Mouse (Mus musculus): Measurements from ENCODE around the gene Dpp8.
"Not testable (repeated sequence)": the region's sequence is repeated elsewhere in the genome, so short reads cannot be mapped to it uniquely, and the experiment has no call there.

The Dpp8 gene

DNA sequence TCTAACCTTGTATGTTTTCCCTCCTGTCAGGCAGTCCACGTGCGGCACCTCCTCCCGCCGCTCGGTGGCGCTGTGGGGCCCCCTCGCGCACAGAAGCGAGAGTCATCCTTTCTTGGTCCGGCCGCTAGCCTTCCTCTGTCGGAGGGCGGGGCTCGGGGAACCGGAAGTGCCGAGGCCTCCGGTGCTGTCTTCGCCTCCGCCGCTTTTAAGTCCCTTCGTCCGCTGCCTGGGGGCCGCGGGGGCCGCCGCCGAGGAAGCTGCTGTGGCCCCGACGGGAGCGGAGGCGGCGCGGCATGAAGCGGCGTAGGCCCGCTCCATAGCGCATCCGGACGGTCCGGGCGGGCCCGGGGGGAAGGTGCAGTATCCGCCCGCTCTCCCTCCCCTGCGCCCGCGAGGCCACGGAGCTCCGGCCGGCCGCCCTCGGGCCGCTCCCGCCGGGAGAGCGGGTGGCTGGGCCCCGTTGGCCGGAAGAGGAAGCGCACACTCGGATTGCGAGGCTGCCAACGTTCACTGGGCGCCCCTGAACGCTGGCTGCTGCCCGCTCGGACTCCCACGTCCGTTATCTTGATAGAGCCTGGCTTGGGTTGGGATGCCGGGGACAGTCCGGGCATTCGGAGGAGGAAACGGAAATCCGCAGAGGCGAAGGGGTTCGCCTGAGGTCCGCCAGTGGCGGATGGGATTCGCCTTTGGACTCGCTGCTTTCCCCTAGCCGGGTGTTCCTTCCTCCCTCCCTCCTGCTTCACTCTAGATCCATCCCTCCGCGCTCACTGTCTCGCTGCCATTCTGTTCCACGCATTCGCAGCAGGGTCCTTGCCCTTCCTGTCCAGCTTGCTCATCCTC is at the start of gene Dpp8:
Gene Dpp8 (plus strand): TSS at position 146 of the 840 bp plus-strand sequence.
- DNase-seq: peak; percentile 97

DNA sequence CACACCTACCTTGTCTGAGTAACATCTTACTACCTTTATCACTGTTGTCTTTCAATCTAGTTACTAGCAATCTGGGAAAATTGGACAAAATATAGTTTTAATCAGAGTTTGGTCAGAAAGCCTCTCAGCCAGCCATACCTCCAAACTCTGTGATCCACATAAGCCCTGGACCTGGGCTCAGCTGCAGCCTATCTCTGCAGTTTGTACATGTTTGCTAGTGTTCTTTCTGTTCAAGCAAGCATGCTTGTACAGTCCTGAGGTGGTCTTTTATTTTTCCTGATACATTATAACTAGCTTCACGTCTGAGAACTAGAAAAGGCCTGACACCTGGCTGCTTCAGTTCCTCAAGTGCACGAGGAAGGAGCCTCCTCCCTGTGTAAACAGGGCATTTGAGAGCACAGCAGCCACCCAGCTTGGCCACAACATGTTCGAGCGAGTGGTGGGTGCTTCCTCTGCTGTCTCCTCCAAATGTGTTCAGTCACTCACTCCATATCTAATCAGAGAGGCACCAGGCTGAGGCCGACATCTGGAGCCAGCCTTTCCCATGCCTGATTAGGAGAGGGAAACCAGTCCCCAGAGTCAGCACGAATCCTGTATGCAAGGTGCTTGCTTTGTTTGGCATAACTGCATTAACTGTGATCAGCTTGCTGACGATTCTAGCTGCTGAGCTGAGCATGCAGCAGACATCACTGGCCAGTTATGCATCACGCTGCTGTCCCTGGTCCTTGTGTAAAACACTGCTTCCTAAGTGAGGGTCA is 47.0 kb upstream of the Dpp8 start:
- no peak for DNase-seq

DNA sequence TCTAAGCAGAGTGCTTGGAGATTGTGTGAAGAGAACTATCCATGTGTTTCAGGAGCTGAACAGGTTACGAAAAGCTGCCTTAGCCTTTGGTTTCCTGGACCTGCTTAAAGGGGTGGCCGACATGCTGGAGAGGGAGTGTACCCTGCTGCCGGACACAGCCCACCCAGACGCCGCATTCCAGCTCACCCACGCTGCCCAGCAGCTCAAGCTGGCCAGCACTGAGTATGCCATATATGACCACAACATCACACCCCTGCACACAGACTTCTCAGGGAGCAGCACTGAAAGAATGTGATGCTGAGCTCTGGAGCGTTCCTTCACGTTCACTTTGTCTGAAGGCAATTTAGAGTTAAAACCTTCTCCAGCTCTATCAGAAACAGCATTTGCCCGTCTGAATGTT is 46.4 kb upstream of the Dpp8 start:
- no peak for DNase-seq

DNA sequence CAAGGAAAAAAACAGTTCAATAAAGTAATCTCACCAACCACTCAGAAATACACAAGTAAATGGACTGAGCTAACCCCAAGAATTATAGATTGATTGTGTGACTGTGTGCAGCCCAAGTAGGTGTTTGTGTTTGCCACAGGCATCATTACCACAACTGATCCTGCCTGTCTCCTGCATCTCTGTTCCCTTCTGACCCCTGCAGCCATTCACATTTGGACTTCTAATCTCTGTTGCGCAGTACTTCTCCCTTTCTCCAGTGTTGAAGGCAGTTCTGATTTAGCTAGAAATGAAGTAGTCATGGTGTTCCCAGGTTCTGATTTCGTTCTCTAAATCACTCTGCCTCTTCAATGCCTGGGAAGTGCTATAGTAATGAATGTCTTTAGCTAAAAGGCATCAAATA is 44.6 kb upstream of the Dpp8 start:
- no peak for DNase-seq

DNA sequence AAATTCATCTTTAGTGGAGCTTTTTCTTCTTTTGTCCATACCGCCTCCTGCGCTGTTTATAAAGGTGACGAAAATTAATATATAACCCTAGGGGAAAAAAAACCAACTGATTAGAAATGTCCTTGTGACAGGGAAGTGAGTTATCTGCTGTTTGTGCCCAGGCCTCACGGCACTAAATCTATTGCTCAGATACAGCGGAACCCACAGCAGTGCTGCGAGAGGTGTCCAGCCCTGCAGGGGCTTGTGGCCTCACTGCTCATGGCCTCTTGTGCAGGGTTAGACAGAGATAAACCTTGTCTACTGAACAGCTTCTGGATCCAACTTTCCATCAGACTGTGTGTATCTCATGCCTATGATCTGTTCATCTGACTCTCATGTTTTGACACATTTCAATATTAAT is 43.8 kb upstream of the Dpp8 start:
- DNase-seq: no peak

DNA sequence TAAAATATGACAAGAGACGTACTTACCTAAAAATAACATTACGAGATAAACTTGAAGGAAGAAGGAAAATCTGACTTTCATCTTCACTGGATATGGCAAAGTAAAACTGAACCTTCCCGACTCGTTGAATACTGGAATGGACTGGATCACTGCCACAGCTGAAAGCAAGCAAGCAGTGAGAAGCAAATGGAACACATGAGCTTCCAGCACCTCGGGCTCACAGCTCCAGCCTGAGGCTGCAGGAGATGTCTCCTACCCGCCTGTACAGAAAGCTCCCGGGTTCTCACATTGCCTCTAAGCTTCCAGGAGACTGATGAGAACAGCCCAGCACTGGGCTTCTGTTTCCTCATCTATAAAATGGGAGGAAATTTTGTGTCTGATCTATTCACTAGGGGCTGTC is 41.9 kb upstream of the Dpp8 start:
- no peak for DNase-seq

DNA sequence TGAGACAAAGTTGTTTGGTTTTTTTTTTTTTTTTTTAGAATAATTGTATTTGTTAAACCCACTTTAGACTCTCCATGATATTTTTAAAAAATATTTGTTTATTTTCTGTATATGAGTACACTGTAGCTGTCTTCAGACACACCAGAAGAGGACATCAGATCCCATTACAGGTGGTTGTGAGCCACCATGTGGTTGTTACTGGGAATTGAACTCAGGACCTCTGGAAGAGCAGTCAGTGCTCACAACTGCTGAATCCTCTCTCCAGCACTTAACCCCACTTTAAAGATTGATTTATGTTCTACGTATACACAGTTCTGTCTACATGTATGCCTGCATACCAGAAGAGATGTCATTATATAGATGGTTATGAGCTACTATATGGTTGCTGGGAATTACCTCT is 36.8 kb upstream of the Dpp8 start:
- not testable (repeated sequence) for DNase-seq

DNA sequence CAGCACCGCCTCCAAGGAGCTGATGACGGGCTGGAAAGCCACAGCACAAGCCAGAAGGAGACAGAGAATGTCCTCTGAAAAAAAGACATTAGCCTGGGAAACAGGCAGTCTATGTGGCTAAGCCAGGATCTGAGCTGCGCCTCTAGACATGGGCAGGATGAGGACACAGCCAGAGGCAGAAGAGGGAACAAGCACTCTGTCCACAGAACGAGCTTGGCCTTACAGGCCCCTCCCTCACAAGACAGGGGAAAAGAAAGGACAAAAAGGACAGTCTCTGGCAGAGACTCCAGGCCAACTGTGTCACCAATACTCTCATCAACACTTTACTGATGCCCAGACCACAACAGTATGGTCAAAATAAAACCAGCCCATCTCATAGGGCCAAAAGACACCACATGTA is 30.7 kb upstream of the Dpp8 start:
- no peak for DNase-seq

DNA sequence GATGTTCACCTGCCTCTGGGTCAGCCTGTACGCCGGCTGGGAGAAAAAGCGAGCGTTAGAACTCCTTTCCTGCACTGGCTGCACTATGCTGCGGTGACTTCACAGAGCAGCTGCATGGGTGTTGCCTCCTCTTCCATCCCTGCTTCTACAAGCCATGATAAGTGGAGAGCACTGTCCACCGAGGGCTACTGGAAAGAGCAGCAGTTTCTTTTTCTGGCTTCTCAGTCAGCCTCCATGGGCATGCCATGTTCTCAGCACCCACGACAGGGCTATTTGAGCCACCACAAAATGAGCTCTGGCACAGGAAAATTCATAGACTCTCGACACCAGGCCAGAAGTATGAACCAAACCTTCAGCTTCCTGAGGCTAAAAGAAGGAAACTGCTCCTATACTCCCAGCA is 26.5 kb upstream of the Dpp8 start:
- no peak for DNase-seq

DNA sequence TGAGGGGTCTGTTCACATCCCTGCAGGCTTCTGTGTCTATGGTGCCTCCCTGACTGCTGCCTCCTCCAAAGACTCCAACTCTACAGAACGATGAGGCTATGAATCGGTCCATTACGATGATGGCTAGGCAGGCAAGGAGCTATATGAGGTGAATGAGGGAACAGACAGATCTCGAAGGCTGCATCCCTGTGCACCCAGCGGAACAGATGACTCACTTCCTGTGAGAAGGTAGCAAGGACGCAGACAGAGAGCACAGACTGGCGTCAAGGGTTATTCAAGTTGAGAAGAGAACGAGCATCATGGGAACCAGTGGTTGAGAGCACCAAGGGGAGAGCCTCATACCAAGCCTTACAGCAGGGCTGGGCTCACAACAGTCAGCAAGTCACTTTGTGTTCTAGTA is 21.6 kb upstream of the Dpp8 start:
- peak; percentile 44 to 49 for DNase-seq

DNA sequence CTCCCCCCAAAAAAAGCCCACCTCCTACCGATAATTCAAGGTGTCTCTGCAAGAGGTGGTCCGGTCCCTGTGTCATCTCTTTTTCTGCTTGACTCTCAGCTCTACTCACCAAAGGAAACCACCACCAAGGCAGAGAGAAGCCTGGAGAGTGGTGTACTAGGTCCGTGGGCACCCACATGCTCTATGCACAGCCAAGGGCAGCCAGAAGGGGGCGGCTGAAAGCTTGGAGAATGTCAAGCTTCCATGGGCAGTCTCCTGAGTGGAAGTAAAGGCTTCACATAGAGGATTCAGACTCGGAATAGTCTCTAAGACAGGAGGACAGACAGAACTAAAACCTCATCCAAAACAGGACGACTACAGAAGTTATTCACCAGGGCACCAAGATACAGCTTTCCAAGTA is 20.9 kb upstream of the Dpp8 start:
- peak; percentile 8 to 22 for DNase-seq

DNA sequence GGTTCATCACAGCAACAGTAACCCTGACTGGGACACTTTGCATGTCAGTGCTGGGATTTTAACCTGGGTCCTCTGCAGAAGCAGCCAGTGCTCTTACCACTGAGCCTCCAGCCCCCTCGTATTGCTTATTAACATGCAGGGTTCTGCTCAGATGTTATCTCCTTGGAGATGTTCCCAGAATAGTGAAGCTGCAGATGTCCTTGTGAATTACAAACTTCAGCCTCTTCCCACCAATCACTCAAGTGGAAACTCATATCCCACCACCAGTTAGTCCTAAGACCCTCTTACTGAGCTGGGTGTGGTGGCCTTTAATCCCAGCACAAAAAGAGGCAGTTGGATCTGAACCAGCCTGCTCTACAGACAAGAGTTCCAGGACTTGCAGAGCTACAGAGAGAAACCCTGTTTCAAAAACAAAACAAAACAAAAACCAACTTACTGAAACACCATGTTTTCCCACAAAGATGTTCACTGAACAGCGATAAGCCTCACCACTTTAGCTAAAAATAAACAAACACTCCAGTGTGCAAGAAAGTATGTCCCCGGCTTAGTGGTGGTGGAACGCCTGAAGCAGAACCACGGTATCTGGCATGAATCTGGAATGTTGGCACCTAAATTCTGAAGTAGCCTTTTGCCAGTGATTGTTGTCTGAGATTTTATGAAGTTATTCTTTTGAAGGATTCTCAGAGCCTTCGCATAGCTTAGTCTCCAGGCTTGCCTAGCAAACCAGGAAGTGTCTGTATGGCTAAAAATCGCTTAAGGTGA is 16.6 kb upstream of the Dpp8 start:
- DNase-seq: no peak

DNA sequence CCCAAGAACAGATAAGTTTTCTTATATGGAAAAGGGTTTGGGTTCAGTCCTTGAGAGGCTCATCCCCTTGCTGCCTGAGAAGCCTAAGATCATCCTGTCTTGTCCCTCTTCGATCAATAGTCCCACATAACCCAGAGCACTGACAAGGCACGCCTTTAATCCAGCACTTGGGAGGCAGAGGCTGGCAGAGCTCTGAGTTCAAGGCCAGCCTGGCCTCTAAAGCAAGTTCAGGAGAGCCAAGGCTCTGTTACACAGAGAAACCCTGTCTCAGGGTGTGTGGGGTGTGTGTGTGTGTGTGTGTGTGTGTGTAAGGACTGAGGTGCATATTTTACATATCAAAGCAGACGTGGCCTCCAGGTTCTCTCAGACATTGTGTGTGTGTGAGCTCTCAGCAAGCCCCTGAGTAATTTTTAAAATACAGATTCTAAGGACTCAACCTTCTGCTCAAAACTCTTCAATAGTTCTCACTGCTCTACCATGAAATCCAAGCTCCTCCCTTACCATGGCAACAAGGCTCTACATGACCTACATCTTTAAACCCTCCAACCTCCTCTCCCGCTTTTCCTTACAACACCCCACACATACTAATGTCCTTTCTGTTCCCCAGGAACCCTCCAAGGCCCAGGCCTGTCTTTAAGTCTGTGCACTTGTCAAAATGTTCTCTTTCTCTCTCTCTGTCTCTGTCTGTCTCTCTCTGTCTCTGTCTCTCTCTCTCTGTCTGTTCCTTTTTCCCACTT is 15.8 kb upstream of the Dpp8 start:
- no peak for DNase-seq

DNA sequence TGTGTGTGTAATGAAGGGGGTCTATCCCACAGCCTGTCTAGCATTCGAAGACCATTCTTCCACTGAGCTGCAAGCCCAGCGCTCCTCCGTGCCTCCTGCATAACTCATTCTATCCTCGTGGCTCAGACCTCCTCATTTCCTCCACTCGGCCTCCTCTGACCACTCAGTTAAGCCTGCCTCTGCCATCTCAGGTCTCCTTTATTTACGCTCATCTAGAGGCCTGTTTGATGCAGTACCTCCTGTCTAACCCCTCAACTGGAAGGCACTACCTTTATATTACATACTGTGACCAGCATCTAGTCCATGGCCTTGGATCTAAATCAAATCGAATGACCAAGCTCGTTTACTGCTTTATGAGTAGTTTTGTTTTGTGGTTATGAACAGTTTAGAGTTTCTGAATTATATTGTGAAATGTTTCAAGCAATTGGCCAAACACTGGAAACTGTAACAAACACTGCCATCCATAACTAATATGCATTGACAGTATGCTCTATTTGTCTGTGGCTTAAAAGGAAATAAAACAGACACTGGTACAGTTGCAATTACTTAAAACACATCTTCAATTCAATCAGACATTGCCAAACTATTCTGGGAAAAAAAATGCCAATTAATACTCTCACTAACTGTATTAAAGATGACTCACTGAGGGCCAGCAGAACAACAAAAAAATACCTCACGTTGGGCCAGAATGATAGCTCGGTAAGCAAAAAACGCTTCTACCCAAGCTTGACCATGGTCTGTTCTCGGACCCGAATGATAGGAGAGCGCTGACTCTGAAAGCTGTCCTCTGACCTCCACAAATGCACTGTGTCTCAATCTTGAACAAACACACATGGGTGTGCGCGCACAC is 15.0 kb upstream of the Dpp8 start:
- DNase-seq: no peak

DNA sequence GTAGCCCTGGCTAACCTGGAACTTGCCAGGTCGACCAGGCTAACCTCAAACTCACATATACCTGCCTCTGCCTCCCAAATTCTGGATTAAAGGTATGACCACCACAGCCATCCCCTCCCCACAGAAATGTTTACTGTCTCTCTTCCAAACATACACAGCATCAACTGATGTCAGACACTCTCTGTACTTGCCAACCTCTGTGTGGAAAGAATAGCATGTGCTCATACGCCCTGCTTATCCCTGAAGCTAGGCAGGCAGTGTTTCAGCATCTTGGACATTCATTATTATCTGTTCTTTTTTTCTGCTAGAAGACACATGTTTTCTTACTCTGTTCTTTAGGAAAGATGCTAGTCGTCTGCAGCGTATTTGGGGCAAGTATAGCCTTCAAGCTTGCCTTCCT is 14.3 kb upstream of the Dpp8 start:
- DNase-seq: no peak

DNA sequence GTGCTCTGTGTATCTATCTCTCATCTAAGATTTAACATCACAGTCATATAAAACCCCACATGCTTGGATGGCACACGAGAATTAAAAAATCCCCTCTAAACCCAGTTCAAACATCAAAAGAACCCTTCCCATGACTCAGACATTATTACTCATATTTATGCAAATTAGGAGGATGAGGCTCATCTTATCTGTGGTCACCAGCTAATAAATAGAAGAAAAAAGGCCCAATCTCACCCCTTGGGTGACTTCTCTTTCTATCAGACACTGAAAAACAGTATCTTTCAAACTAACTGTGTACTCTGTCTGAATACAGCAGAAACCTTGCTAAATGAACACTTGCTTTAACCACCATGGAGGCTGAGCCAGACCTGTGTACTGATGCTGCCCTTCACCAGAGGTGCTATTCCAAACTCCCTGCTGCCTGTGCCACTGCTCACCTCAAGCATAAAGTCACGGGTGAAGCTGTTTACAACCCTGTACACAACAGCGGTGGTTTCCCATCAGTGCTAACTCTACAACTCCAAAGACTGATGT is 13.6 kb upstream of the Dpp8 start:
- DNase-seq: no peak

DNA sequence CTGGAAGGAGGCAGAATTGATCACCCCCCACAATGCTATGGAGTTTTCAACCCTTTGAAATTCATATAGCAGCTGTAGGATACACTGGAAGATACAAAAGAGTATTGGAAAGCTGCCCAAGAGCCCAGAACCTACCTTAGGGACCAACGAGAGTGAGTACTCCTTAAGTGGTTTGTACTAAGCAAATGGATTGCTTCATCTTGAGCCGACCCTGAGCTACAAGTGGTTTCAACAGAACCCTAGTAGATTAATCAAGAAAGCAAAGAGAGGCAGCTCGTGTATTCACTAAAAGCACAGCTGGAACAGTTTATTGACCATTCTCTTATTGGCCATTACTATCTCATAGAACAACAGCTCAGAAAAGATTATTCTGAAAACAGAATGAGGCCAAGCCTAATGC is 13.1 kb upstream of the Dpp8 start:
- DNase-seq: no peak

DNA sequence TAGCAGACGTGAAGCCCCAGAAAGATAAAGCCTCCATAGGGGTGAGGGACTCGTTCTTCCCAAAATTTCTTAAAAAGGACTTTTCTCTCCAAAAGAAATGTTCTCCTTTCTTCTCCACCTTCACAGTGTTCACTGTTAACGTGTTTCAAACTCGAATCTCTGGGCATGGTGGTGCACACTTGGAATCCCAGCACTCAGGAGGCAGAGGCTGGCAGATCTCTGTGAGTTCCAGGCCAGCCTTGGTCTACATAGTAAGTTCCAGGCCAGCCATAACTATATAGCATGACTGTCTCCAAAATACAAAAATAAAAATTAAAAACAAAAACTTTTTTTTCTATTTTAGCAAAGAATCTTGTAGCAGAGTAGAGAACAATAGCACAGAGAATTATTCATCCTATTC is 12.1 kb upstream of the Dpp8 start:
- no peak for DNase-seq

DNA sequence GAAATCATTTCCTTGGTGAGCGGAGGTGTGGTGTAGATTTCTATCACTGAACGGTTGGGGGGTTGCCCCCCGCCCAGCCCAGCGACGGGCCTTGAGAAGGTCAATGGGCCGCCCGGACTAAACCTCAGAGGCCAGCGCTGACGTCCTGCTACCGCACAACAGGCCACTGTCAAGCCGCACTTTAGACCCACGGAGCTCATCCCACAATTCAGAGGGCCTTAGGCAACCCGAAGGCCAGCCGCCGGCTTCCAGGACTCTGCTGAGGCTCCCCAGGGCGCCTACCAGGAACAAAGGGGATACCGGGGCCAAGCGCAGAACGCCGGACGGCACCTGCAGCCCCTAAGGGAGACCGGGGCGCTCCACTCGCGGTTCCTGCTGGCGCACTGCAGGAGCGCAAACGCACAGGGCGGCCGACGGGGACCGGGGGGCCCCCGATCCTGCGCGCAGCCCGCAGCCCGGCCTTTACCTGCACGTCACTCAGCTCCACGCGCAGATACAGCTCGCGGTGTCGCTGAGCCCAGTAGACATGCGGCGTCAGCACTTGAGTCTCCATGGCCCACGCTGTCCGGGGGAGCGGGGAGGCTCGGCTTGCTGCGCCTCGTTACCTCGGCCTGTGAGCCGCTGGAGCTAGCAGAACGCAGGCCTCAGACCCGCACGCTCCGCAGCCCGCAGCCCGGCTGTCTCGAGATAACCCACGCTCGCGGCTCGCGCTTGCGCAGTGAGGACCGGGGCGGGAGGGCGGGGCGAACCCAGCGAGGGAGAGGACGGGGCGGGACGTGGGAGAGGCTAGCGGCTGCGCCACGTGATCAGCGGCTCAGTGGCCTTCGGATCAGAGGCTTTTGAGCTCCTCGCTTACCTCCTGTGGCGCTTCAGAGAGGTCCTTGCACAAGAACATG is 11.0 kb upstream of the Dpp8 start, which contains the start of gene Hacd3:
Gene Hacd3 (minus strand): TSS at position 703 of the 896 bp plus-strand sequence.
- DNase-seq: peak; percentile 84 to 86

DNA sequence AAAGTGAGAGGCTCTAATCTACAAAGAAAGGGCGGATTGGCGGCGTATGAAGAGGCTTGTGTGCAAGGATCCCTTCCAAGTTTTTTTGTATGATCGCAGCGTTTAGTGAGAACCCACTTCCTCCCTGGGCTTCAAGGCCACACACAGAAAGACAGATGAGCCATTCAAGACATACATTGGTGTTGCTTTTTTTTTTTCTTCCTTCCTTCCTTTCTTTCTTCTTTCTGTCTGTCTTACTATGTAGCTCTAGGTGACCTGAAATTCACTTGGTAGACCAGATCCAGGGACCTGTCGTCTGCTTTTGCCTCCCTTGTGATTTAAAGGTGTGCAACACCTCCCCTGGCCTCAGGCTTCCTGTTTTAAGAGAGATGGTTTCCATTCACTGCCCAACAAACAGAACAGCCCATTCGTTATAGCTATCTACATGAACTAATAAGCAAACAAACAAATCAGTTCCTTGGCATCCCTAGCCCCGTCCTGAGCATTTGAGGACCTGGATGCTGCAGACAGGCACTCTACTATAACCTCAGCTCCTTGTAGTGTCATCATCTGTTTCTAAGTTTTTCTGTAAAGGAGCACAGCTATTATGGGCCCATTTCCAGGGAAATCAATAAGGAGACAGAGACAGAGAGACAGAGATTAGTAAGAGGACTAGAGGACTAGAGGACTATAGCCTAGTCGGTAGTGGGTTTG is 10.2 kb upstream of the Dpp8 start:
- peak in 1 of 2 experiments; percentile 53 for DNase-seq
